Mouse (Mus musculus): ENCODE data around the gene 1700029P11Rik. TPM values are rescaled to one million over a fixed set of nuclear protein-coding genes. Genes with fewer than 3 reads are reported as not detected.

The 1700029P11Rik gene
- polyA plus RNA-seq, 1 experiment from 2014 or later = not detected

- Histone ChIP-seq H3K4me2 (no peak overlapping the region), H3K4me3 (ENCODE audit: low read depth, low read length) (no peak overlapping the region), H3K9me3 (ENCODE audit: control insufficient read depth, low read length) (no peaks in the 10 kb centered on the region), H3K4me1 (replicated peaks; ENCODE audit: control insufficient read depth, insufficient read depth, low read length) (peaks cover 19% of the 10 kb centered on the region), H3K36me3 (ENCODE audit: control insufficient read depth, insufficient read depth, low read length) (no peaks in the 10 kb centered on the region), H3K27ac (ENCODE audit: low read depth, low read length) (no peak overlapping the region), H3K27me3 (replicated peaks; ENCODE audit: control insufficient read depth, insufficient read depth, low read length) (peaks cover 15% of the 10 kb centered on the region; the same call in 1 of the 2 replicates), H3K9ac (ENCODE audit: low read depth, low read length) (no peak overlapping the region)
- 66% methylated on average over 4 of the region's 4 CpGs for WGBS
- ATAC-seq (replicated peaks; ENCODE audit: low FRiP score) (peak; percentile 54; the same call in 1 of the 2 replicates), DNase-seq (ENCODE audit: low spot score) (no peak)
Measured at GRCm38 (mm10) chr15:81939774-81940173, 40.6 kb upstream of the 1700029P11Rik start.

GRCm38 (mm10) chr15:81940219-81940618, 40.1 kb upstream of the 1700029P11Rik start:
- 82% methylated on average over 5 of the region's 5 CpGs for WGBS
- no peaks in the 10 kb centered on the region for H3K36me3 ChIP-seq (ENCODE audit: control insufficient read depth, insufficient read depth, low read length)
- ATAC-seq (replicated peaks; ENCODE audit: low FRiP score) (no peak), DNase-seq (ENCODE audit: low spot score) (no peak)
- no peak overlapping the region for H3K27ac ChIP-seq (ENCODE audit: low read depth, low read length)
- no peak overlapping the region for H3K4me2 ChIP-seq
- no peak overlapping the region for H3K4me3 ChIP-seq (ENCODE audit: low read depth, low read length)
- no peak overlapping the region for H3K9ac ChIP-seq (ENCODE audit: low read depth, low read length)
- peaks cover 19% of the 10 kb centered on the region for H3K4me1 ChIP-seq (replicated peaks; ENCODE audit: control insufficient read depth, insufficient read depth, low read length)
- peaks cover 15% of the 10 kb centered on the region; the same call in 1 of the 2 replicates for H3K27me3 ChIP-seq (replicated peaks; ENCODE audit: control insufficient read depth, insufficient read depth, low read length)
- no peaks in the 10 kb centered on the region for H3K9me3 ChIP-seq (ENCODE audit: control insufficient read depth, low read length)

GRCm38 (mm10) chr15:81941010-81941409, 39.3 kb upstream of the 1700029P11Rik start:
- no peak overlapping the region for H3K4me3 ChIP-seq (ENCODE audit: low read depth, low read length)
- DNase-seq (ENCODE audit: low spot score) (no peak), ATAC-seq (replicated peaks; ENCODE audit: low FRiP score) (no peak)
- no peaks in the 10 kb centered on the region for H3K36me3 ChIP-seq (ENCODE audit: control insufficient read depth, insufficient read depth, low read length)
- no peak overlapping the region for H3K9ac ChIP-seq (ENCODE audit: low read depth, low read length)
- H3K4me2 ChIP-seq = no peak overlapping the region
- no peak overlapping the region for H3K27ac ChIP-seq (ENCODE audit: low read depth, low read length)
- WGBS = 87% methylated on average over 2 of the region's 2 CpGs
- no peaks in the 10 kb centered on the region for H3K9me3 ChIP-seq (ENCODE audit: control insufficient read depth, low read length)
- H3K4me1 ChIP-seq (replicated peaks; ENCODE audit: control insufficient read depth, insufficient read depth, low read length) = peaks cover 19% of the 10 kb centered on the region
- peaks cover 15% of the 10 kb centered on the region; the same call in 1 of the 2 replicates for H3K27me3 ChIP-seq (replicated peaks; ENCODE audit: control insufficient read depth, insufficient read depth, low read length)

- WGBS = 26% methylated on average over 9 of the region's 9 CpGs
- Histone ChIP-seq H3K4me2 (no peak overlapping the region), H3K4me3 (ENCODE audit: low read depth, low read length) (no peak overlapping the region), H3K27ac (ENCODE audit: low read depth, low read length) (no peak overlapping the region), H3K9ac (ENCODE audit: low read depth, low read length) (no peak overlapping the region), H3K36me3 (ENCODE audit: control insufficient read depth, insufficient read depth, low read length) (no peaks in the 10 kb centered on the region), H3K4me1 (replicated peaks; ENCODE audit: control insufficient read depth, insufficient read depth, low read length) (peaks cover 10% of the 10 kb centered on the region), H3K9me3 (ENCODE audit: control insufficient read depth, low read length) (no peaks in the 10 kb centered on the region), H3K27me3 (replicated peaks; ENCODE audit: control insufficient read depth, insufficient read depth, low read length) (no peaks in the 10 kb centered on the region)
- no peak for DNase-seq (ENCODE audit: low spot score)
- no peak for ATAC-seq (replicated peaks; ENCODE audit: low FRiP score)
Measured at GRCm38 (mm10) chr15:81943176-81943749, 37.1 kb upstream of the 1700029P11Rik start.

- H3K4me2 ChIP-seq = no peak overlapping the region
- no peak overlapping the region for H3K4me3 ChIP-seq (ENCODE audit: low read depth, low read length)
- DNase-seq (ENCODE audit: low spot score) (no peak), ATAC-seq (replicated peaks; ENCODE audit: low FRiP score) (no peak)
- no peak overlapping the region for H3K27ac ChIP-seq (ENCODE audit: low read depth, low read length)
- no peaks in the 10 kb centered on the region; the same call in 1 of the 2 replicates for H3K36me3 ChIP-seq (ENCODE audit: control insufficient read depth, insufficient read depth, low read length)
- H3K27me3 ChIP-seq (replicated peaks; ENCODE audit: control insufficient read depth, insufficient read depth, low read length) = no peaks in the 10 kb centered on the region
- WGBS = 74% methylated on average over 10 of the region's 10 CpGs
- H3K9me3 ChIP-seq (ENCODE audit: control insufficient read depth, low read length) = no peaks in the 10 kb centered on the region
- H3K9ac ChIP-seq (ENCODE audit: low read depth, low read length) = no peak overlapping the region
- peaks cover 9% of the 10 kb centered on the region for H3K4me1 ChIP-seq (replicated peaks; ENCODE audit: control insufficient read depth, insufficient read depth, low read length)
Measured at GRCm38 (mm10) chr15:81949076-81949475, 31.3 kb upstream of the 1700029P11Rik start.

GRCm38 (mm10) chr15:81949476-81950131, 30.7 kb upstream of the 1700029P11Rik start:
- no peak overlapping the region for H3K4me3 ChIP-seq (ENCODE audit: low read depth, low read length)
- H3K36me3 ChIP-seq (ENCODE audit: control insufficient read depth, insufficient read depth, low read length) = no peaks in the 10 kb centered on the region; the same call in 1 of the 2 replicates
- DNase-seq (ENCODE audit: low spot score) (no peak), ATAC-seq (replicated peaks; ENCODE audit: low FRiP score) (no peak)
- 76% methylated on average over 11 of the region's 11 CpGs for WGBS
- H3K27ac ChIP-seq (ENCODE audit: low read depth, low read length) = no peak overlapping the region
- no peaks in the 10 kb centered on the region for H3K27me3 ChIP-seq (replicated peaks; ENCODE audit: control insufficient read depth, insufficient read depth, low read length)
- H3K4me1 ChIP-seq (replicated peaks; ENCODE audit: control insufficient read depth, insufficient read depth, low read length) = peaks cover 9% of the 10 kb centered on the region
- no peak overlapping the region for H3K9ac ChIP-seq (ENCODE audit: low read depth, low read length)
- H3K9me3 ChIP-seq (ENCODE audit: control insufficient read depth, low read length) = no peaks in the 10 kb centered on the region
- H3K4me2 ChIP-seq = no peak overlapping the region

GRCm38 (mm10) chr15:81950716-81951115, 29.6 kb upstream of the 1700029P11Rik start:
- Histone ChIP-seq H3K27ac (ENCODE audit: low read depth, low read length) (no peak overlapping the region), H3K36me3 (ENCODE audit: control insufficient read depth, insufficient read depth, low read length) (no peaks in the 10 kb centered on the region; the same call in 1 of the 2 replicates), H3K9ac (ENCODE audit: low read depth, low read length) (no peak overlapping the region), H3K4me3 (ENCODE audit: low read depth, low read length) (no peak overlapping the region), H3K4me1 (replicated peaks; ENCODE audit: control insufficient read depth, insufficient read depth, low read length) (peaks cover 9% of the 10 kb centered on the region), H3K27me3 (replicated peaks; ENCODE audit: control insufficient read depth, insufficient read depth, low read length) (no peaks in the 10 kb centered on the region), H3K4me2 (no peak overlapping the region), H3K9me3 (ENCODE audit: control insufficient read depth, low read length) (no peaks in the 10 kb centered on the region)
- WGBS = 90% methylated on average over 5 of the region's 5 CpGs
- no peak for ATAC-seq (replicated peaks; ENCODE audit: low FRiP score)
- no peak for DNase-seq (ENCODE audit: low spot score)

- no peaks in the 10 kb centered on the region for H3K9me3 ChIP-seq (ENCODE audit: control insufficient read depth, low read length)
- H3K4me3 ChIP-seq (ENCODE audit: low read depth, low read length) = no peak overlapping the region
- DNase-seq (ENCODE audit: low spot score) (no peak), ATAC-seq (replicated peaks; ENCODE audit: low FRiP score) (no peak)
- WGBS = 91% methylated on average over 9 of the region's 9 CpGs
- H3K4me1 ChIP-seq (replicated peaks; ENCODE audit: control insufficient read depth, insufficient read depth, low read length) = peaks cover 9% of the 10 kb centered on the region
- H3K27me3 ChIP-seq (replicated peaks; ENCODE audit: control insufficient read depth, insufficient read depth, low read length) = no peaks in the 10 kb centered on the region
- H3K9ac ChIP-seq (ENCODE audit: low read depth, low read length) = no peak overlapping the region
- no peak overlapping the region for H3K27ac ChIP-seq (ENCODE audit: low read depth, low read length)
- H3K4me2 ChIP-seq = no peak overlapping the region
- no peaks in the 10 kb centered on the region; the same call in 1 of the 2 replicates for H3K36me3 ChIP-seq (ENCODE audit: control insufficient read depth, insufficient read depth, low read length)
Measured at GRCm38 (mm10) chr15:81951159-81951558, 29.2 kb upstream of the 1700029P11Rik start.

GRCm38 (mm10) chr15:81952310-81952709, 28.0 kb upstream of the 1700029P11Rik start:
- Histone ChIP-seq H3K9me3 (ENCODE audit: control insufficient read depth, low read length) (no peaks in the 10 kb centered on the region), H3K27me3 (replicated peaks; ENCODE audit: control insufficient read depth, insufficient read depth, low read length) (no peaks in the 10 kb centered on the region), H3K9ac (ENCODE audit: low read depth, low read length) (no peak overlapping the region), H3K4me3 (ENCODE audit: low read depth, low read length) (no peak overlapping the region), H3K36me3 (ENCODE audit: control insufficient read depth, insufficient read depth, low read length) (no peaks in the 10 kb centered on the region; the same call in 1 of the 2 replicates), H3K4me1 (replicated peaks; ENCODE audit: control insufficient read depth, insufficient read depth, low read length) (peaks cover 9% of the 10 kb centered on the region), H3K4me2 (no peak overlapping the region), H3K27ac (ENCODE audit: low read depth, low read length) (no peak overlapping the region)
- ATAC-seq (replicated peaks; ENCODE audit: low FRiP score) (no peak), DNase-seq (ENCODE audit: low spot score) (no peak)
- 88% methylated on average over 4 of the region's 4 CpGs for WGBS

Data from liver, embryonic 11.5 days (tissue).